Mouse (Mus musculus) spleen, adult 18-20 months (tissue): Measurements from ENCODE around the gene Itga6.

ENCODE experiments used
- DNase-seq, 2 experiments: peaks; one replicate each; pipeline ENCODE4 v3.0.0; 2022; ENCODE audit warnings: mixed read lengths in 2 of 2

The Itga6 gene

DNA sequence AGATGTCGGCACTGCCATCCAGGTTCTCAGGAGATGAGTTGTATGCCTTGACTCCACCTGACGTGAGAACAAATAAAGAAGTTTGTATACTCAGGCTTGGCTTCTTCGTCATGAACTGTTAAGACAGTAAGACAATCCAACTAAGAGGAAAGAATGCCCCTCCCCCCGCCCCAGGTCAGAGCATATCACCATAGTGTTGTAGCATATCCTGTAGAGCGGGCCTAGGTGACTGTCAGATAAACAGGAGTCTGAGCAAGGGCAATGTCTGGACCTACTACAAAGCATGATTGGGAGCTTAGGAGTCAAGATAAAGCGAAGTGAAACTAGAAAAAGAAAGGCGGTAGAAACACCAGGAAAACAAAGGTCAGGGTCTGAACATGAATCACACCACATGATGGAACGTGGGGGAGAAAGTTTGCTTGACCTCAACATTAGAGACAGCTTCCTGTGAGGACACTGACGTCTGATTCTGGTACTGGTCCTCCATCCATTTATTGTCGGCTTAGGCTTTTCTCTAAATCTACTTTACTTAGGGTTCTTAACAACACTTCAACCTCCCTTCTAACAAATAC lies 64.0 kb downstream of the Itga6 start:
- no peak for DNase-seq

DNA sequence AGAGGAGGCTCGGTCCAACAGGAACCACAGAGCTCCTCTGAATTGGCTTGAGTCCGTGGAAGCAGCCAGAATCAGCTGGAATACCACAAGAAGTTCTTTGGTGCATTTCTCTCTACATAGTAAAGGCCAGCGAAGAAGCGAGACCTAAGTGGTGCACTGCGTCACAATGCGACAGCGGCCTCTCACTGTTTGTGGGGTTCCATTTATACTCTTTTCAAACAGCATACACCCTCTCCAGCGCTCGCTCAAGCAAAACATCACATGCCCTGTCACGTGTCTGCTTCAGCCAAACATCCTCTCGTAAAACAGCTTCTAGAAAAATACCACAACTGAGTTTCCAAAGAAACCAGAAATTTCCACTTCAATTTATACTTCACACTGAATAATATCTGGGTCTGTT lies 64.6 kb downstream of the Itga6 start:
- DNase-seq, result no peak

GRCm38 (mm10) chr2:71810906-71811305 lies 65.5 kb downstream of the Itga6 start:
- DNase-seq, result no peak

- DNase-seq, result peak; percentile 63 to 85
Observed at GRCm38 (mm10) chr2:71812221-71813021, 67.0 kb downstream of the Itga6 start.

- DNase-seq, result no peak
Observed at GRCm38 (mm10) chr2:71813022-71813358, 67.6 kb downstream of the Itga6 start.

GRCm38 (mm10) chr2:71813371-71813770 lies 68.0 kb downstream of the Itga6 start:
- DNase-seq, result no peak

- peak; percentile 54 to 56 for DNase-seq
Observed at GRCm38 (mm10) chr2:71814016-71814415, 68.6 kb downstream of the Itga6 start.

GRCm38 (mm10) chr2:71815279-71815678 lies 69.9 kb downstream of the Itga6 start:
- no peak for DNase-seq

- no peak for DNase-seq
Observed at GRCm38 (mm10) chr2:71816391-71817041, 71.1 kb downstream of the Itga6 start.

- DNase-seq, result no peak
Observed at GRCm38 (mm10) chr2:71824146-71824545, 78.7 kb downstream of the Itga6 start.

- no peak for DNase-seq
Observed at GRCm38 (mm10) chr2:71827711-71828110, 82.3 kb downstream of the Itga6 start.

GRCm38 (mm10) chr2:71828928-71829327 lies 83.5 kb downstream of the Itga6 start:
- DNase-seq, result no peak

- DNase-seq, result no peak
Observed at GRCm38 (mm10) chr2:71833626-71834025, 88.2 kb downstream of the Itga6 start.

GRCm38 (mm10) chr2:71834371-71834770 lies 89.0 kb downstream of the Itga6 start:
- no peak for DNase-seq

DNA sequence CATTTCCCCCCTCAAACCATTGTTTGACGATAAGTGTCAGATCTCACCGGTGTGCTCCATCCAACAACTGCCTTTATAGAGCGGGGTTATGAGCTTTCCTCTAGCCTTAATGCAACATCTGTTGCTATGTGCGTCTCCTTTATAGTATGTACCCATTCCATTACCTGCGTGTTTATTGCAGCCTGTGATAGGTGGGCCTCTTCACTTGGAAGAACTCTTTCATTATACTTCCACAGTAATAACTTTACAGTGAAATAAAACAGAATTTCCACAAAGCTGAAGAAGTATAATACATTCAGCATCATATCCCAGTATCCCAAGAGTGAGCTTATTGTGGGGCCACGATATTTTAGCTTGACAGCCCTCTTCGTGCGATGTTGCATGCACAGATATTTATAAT lies 90.1 kb downstream of the Itga6 start:
- no peak for DNase-seq

- no peak for DNase-seq
Observed at GRCm38 (mm10) chr2:71836232-71836631, 90.8 kb downstream of the Itga6 start.

- DNase-seq, result no peak
Observed at GRCm38 (mm10) chr2:71837261-71837660, 91.8 kb downstream of the Itga6 start.

- DNase-seq, result peak in 1 of 2 experiments; percentile 70
Observed at GRCm38 (mm10) chr2:71837791-71838190, 92.4 kb downstream of the Itga6 start.

DNA sequence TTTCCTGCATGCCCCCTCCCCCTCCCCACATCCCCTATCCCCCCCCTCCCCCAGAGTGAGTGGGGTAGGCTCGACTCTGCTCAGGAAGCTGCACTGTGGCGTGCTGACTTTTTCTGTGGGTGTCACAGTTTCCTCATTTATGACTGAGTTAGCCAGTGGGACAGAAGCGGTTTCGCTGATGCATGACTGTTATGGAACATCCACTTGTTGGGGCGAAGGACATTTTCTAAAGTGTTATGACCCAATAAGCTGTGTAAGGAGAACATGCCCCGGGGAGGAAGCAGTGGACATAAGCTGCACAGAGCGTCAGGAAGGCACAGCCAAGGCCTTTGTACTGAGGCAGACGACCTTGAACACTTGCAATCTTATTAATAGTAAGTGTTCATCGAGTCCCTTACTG lies 97.9 kb downstream of the Itga6 start:
- no peak for DNase-seq

GRCm38 (mm10) chr2:71844906-71845305 lies 99.5 kb downstream of the Itga6 start:
- no peak for DNase-seq

DNA sequence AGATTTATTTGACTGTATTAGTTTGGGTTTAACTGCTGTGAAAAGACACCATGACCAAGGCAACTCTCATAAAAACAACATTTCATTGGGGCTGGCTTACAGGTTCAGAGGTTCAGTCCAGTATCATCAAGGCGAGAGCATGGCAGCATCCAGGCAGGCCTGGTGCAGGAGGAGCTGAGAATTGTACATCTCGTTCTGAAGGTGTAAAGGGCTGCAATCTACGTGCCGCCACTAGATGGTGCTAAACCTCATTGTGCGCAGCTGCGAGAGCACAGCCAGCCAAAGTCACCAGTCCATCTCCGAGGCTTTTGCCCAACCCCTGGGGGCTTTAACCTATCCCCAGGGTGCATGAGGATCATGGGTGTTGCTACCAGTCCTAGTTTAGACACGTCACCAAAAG lies 106.7 kb downstream of the Itga6 start:
- peak; percentile 32 to 59 for DNase-seq

GRCm38 (mm10) chr2:71855076-71855475 lies 109.7 kb downstream of the Itga6 start:
- DNase-seq, result no peak

GRCm38 (mm10) chr2:71863531-71864173 lies 118.2 kb downstream of the Itga6 start:
- DNase-seq, result no peak

DNA sequence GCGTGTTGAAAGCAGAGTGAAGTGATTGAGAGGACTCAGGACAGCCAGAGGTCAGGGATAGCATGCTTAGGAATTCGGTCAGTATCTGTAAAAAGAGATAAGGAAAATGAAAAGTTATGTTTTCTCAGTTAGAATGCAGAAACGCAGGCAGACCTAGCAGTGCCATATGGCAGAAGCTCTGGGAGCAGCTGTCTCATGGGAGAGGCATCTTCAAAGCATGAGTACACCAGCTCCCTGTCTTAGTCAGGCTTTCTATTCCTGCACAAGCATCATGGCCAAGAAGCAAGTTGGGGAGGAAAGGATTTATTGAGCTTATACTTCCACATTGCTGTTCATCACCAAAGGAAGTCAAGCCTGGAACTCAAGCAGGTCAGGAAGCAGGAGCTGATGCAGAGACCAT lies 119.6 kb downstream of the Itga6 start:
- DNase-seq, result no peak
